In genomic region chr17:83916684-83917166, GRCm38 (mm10) we compare ENCODE assay signal across 8 mouse cellular contexts.
DNase-seq lines count a peak whose midpoint lies in the region; ATAC-seq and TF ChIP-seq lines count a peak whose summit lies in the region.

No protein-coding gene starts in this region.

- 16% methylated on average over 10 of the region's 10 CpGs for WGBS in embryonic facial prominence, embryonic 13.5 days
- 7% methylated on average over 10 of the region's 10 CpGs for WGBS in heart, embryonic 15.5 days
- WGBS in limb, embryonic 13.5 days: 6% methylated on average over 10 of the region's 10 CpGs

- H3K27me3 ChIP-seq in embryonic facial prominence, embryonic 13.5 days: no peaks in the 10 kb centered on the region
- no peaks in the 10 kb centered on the region for H3K27me3 ChIP-seq in heart, embryonic 15.5 days
- H3K27me3 ChIP-seq in limb, embryonic 13.5 days: no peaks in the 10 kb centered on the region

- H3K4me1 ChIP-seq in embryonic facial prominence, embryonic 13.5 days: peaks cover 85% of the 10 kb centered on the region
- peaks cover 32% of the 10 kb centered on the region for H3K4me1 ChIP-seq in heart, embryonic 15.5 days (replicated peaks)
- peaks cover 91% of the 10 kb centered on the region for H3K4me1 ChIP-seq in limb, embryonic 13.5 days

- no peak overlapping the region for H3K9ac ChIP-seq in embryonic facial prominence, embryonic 13.5 days
- H3K9ac ChIP-seq in heart, embryonic 15.5 days: no peak overlapping the region
- H3K9ac ChIP-seq in limb, embryonic 13.5 days: no peak overlapping the region; the same call in 1 of the 2 replicates

- H3K27ac ChIP-seq in left cerebral cortex, adult 2 months: peak overlapping the region; percentile 7; the same call in 1 of the 2 replicates
- H3K27ac ChIP-seq in embryonic facial prominence, embryonic 13.5 days: peak overlapping the region; percentile 83
- H3K27ac ChIP-seq in heart, embryonic 15.5 days: peak overlapping the region; percentile 69
- H3K27ac ChIP-seq in limb, embryonic 13.5 days: peak overlapping the region; percentile 88

- no peak for ATAC-seq in embryonic facial prominence, embryonic 13.5 days (ENCODE audit: insufficient number of reproducible peaks, insufficient read depth, low FRiP score, low TSS enrichment, low read depth)
- ATAC-seq in heart, embryonic 15.5 days (replicated peaks; ENCODE audit: insufficient number of reproducible peaks, insufficient read depth, low FRiP score, low read depth): peak; percentile 83
- peak; percentile 73 for ATAC-seq in limb, embryonic 13.5 days (ENCODE audit: low FRiP score, low read depth)
- no peak for ATAC-seq in activated CD4-positive, CD25-positive, alpha-beta regulatory T cell, adult 4 months
- no peak for ATAC-seq in cerebellum, adult (ENCODE audit: insufficient number of reproducible peaks, low FRiP score, low TSS enrichment)

- DNase-seq in left cerebral cortex, adult 2 months (ENCODE audit: extremely low spot score in 1 of 2, low spot score in 2 of 2): no peak
- DNase-seq in left cerebral cortex, postnatal 14 days (ENCODE audit: low spot score in 2 of 2): no peak
- DNase-seq in adrenal gland, postnatal 4 days (ENCODE audit: low spot score in 2 of 2): no peak

- no peak overlapping the region for H3K4me3 ChIP-seq in left cerebral cortex, adult 2 months
- no peak overlapping the region for H3K4me3 ChIP-seq in embryonic facial prominence, embryonic 13.5 days
- no peak overlapping the region for H3K4me3 ChIP-seq in heart, embryonic 15.5 days
- H3K4me3 ChIP-seq in limb, embryonic 13.5 days: no peak overlapping the region

- no peaks in the 10 kb centered on the region for H3K9me3 ChIP-seq in embryonic facial prominence, embryonic 13.5 days
- H3K9me3 ChIP-seq in heart, embryonic 15.5 days (replicated peaks): no peaks in the 10 kb centered on the region
- no peaks in the 10 kb centered on the region for H3K9me3 ChIP-seq in limb, embryonic 13.5 days

- intact Hi-C loops in left cerebral cortex, adult 2 months (cut with DNase I): no loop called here
- intact Hi-C loops in left cerebral cortex, postnatal 14 days (cut with DNase I): no loop called here

- no peak for TF ChIP-seq CTCF in left cerebral cortex, adult 2 months (IDR thresholded peaks at IDR 0.05)

- H3K4me2 ChIP-seq in embryonic facial prominence, embryonic 13.5 days: 0 out of 2 replicates have a peak overlapping the region, but pooled peaks have one; percentile 1
- peak overlapping the region; percentile 10; the same call in 1 of the 2 replicates for H3K4me2 ChIP-seq in heart, embryonic 15.5 days
- H3K4me2 ChIP-seq in limb, embryonic 13.5 days (replicated peaks): peak overlapping the region; percentile 12

- H3K36me3 ChIP-seq in embryonic facial prominence, embryonic 13.5 days: no peaks in the 10 kb centered on the region
- H3K36me3 ChIP-seq in heart, embryonic 15.5 days: no peaks in the 10 kb centered on the region
- H3K36me3 ChIP-seq in limb, embryonic 13.5 days: no peaks in the 10 kb centered on the region

Comparison
In these comparisons a context has a peak if more than half of its experiments do, and no peak if none do; other contexts are left out.
1. H3K27ac ChIP-seq: peak in every context shown above with its lines; median percentile 88 in limb, embryonic 13.5 days; 83 in embryonic facial prominence, embryonic 13.5 days; 69 in heart, embryonic 15.5 days; 7 in left cerebral cortex, adult 2 months.
2. ATAC-seq: peak in heart, embryonic 15.5 days (single experiment) and limb, embryonic 13.5 days (single experiment); none in embryonic facial prominence, embryonic 13.5 days (single experiment), activated CD4-positive, CD25-positive, alpha-beta regulatory T cell, adult 4 months (single experiment) and cerebellum, adult (single experiment).
3. Peak in every context shown above with its lines, with median percentiles within 50 percentile points of each other: H3K4me2 ChIP-seq.